ENCODE assay signal across 7 mouse cellular contexts in the genomic region with DNA sequence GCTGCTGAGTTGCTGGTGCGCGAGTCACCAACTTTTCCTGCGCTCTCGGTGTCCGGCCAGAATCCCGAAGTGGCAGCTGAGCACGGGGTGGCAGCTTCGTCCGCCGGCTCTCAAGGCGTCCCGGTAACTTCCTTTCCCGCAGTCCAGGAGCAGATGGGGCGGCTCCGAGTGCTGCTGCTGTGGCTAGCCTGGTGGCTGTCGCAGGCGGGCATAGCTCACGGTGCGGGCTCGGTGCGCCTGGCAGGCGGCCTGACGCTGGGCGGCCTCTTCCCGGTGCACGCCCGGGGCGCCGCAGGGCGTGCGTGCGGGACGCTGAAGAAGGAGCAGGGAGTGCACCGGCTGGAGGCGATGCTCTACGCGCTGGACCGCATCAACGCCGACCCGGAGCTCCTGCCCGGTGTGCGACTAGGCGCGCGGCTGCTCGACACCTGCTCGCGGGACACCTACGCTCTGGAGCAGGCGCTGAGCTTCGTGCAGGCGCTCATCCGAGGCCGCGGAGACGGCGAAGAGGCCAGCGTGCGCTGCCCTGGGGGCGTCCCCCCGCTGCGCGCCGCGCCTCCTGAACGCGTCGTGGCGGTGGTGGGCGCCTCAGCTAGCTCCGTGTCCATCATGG. TPM values are rescaled to one million over a fixed set of nuclear protein-coding genes. Genes with fewer than 3 reads are reported as not detected.
DNase-seq lines count a peak whose midpoint lies in the region; ATAC-seq and TF ChIP-seq lines count a peak whose summit lies in the region.

No protein-coding gene starts in this region.

- peak overlapping the region; percentile 72 for H3K4me2 ChIP-seq in heart, postnatal 0 days (ENCODE audit: low read depth, low read length)
- peak overlapping the region; percentile 91 for H3K4me2 ChIP-seq in limb, embryonic 15.5 days

- intact Hi-C loops in left cerebral cortex, postnatal 14 days (cut with DNase I), result no loop called here

- H3K9me3 ChIP-seq in heart, postnatal 0 days (replicated peaks; ENCODE audit: control insufficient read depth, low read length), result 0 out of 2 replicates have a peak, but pooled peaks cover 4% of the 10 kb centered on the region
- no peaks in the 10 kb centered on the region for H3K9me3 ChIP-seq in limb, embryonic 15.5 days

- under 1% methylated on average over 66 of the region's 72 CpGs for WGBS in heart, postnatal 0 days
- WGBS in limb, embryonic 15.5 days, result under 1% methylated on average over 70 of the region's 72 CpGs

- no peak for TF ChIP-seq CTCF in heart, postnatal 0 days (IDR thresholded peaks at IDR 0.05; ENCODE audit: low read depth)

- no peak overlapping the region for H3K27ac ChIP-seq in heart, postnatal 0 days (ENCODE audit: low read depth)
- H3K27ac ChIP-seq in limb, embryonic 15.5 days, result no peak overlapping the region

- no peak for TF ChIP-seq EP300 in heart, postnatal 0 days (IDR thresholded peaks at IDR 0.05; ENCODE audit: low read depth)

- 0 out of 2 replicates have a peak, but pooled peaks have one; percentile 24 for ATAC-seq in common myeloid progenitor, adult 5-6 weeks (replicated peaks; ENCODE audit: low read depth, poor library complexity, severe bottlenecking)
- no peak for ATAC-seq in heart, postnatal 0 days (ENCODE audit: insufficient read depth, low read depth)
- no peak for ATAC-seq in limb, embryonic 15.5 days (ENCODE audit: insufficient number of reproducible peaks, low FRiP score, low TSS enrichment, low read depth)

- peak overlapping the region; percentile 46 for H3K4me3 ChIP-seq in heart, postnatal 0 days (ENCODE audit: low read depth, low read length)
- peak overlapping the region; percentile 44 for H3K4me3 ChIP-seq in limb, embryonic 15.5 days

- no peak overlapping the region for H3K9ac ChIP-seq in heart, postnatal 0 days (replicated peaks; ENCODE audit: low read depth, low read length)
- no peak overlapping the region for H3K9ac ChIP-seq in limb, embryonic 15.5 days

- peak; percentile 14 for DNase-seq in ovary, postnatal 36 days (ENCODE audit: low spot score)
- no peak for DNase-seq in ovary, postnatal 14 days (ENCODE audit: low spot score)
- no peak for DNase-seq in heart, postnatal 0 days (ENCODE audit: low spot score)
- peak; percentile 16 for DNase-seq in right cerebral cortex, postnatal 25 days
- DNase-seq in left cerebral cortex, postnatal 14 days (ENCODE audit: low spot score in 2 of 2), result no peak

- peaks cover 55% of the 10 kb centered on the region for H3K27me3 ChIP-seq in heart, postnatal 0 days (ENCODE audit: control insufficient read depth, insufficient read depth, low read length)
- H3K27me3 ChIP-seq in limb, embryonic 15.5 days, result peaks cover 56% of the 10 kb centered on the region

- H3K4me1 ChIP-seq in heart, postnatal 0 days (ENCODE audit: control insufficient read depth, insufficient read depth), result peaks cover 6% of the 10 kb centered on the region
- H3K4me1 ChIP-seq in limb, embryonic 15.5 days, result peaks cover 19% of the 10 kb centered on the region

- no peaks in the 10 kb centered on the region for H3K36me3 ChIP-seq in heart, postnatal 0 days (replicated peaks; ENCODE audit: control insufficient read depth, insufficient read depth, low read length)
- no peaks in the 10 kb centered on the region for H3K36me3 ChIP-seq in limb, embryonic 15.5 days

RNA-seq across cellular contexts. Expression of a gene that starts 0.6 kb away (rescaled TPM):
- not detected in 2 replicates for total RNA-seq in common myeloid progenitor, adult 5-6 weeks (2017)
- not detected in 2 replicates for total RNA-seq in heart, postnatal 0 days (2014; rRNA removed; ENCODE audit: low replicate concordance)
- polyA plus RNA-seq in heart, postnatal 0 days (2015; fragmentation: Nextera tagmentation; extraction: Ambion mirVana), result not detected in 2 replicates
- 0.32 and 0.62 TPM in 2 replicates for polyA plus RNA-seq in limb, embryonic 15.5 days (2015; fragmentation: Nextera tagmentation; extraction: Ambion mirVana)
- not detected for total RNA-seq in left cerebral cortex, postnatal 14 days (2021)

RNA-seq across cellular contexts. Expression of a gene that starts 9.7 kb away (rescaled TPM):
- total RNA-seq in common myeloid progenitor, adult 5-6 weeks (2017), result 0.41 and 1.8 TPM in 2 replicates
- total RNA-seq in heart, postnatal 0 days (2014; rRNA removed; ENCODE audit: low replicate concordance), result 0.38 TPM in 1 of 2 replicates, not detected in the other
- 0.66 and 0.72 TPM in 2 replicates for polyA plus RNA-seq in heart, postnatal 0 days (2015; fragmentation: Nextera tagmentation; extraction: Ambion mirVana)
- 0.71 and 0.77 TPM in 2 replicates for polyA plus RNA-seq in limb, embryonic 15.5 days (2015; fragmentation: Nextera tagmentation; extraction: Ambion mirVana)
- total RNA-seq in left cerebral cortex, postnatal 14 days (2021), result 1 to 10 TPM; 3.2 to 3.5 TPM

RNA-seq across cellular contexts. Expression of a gene that starts 23.6 kb away (rescaled TPM):
- total RNA-seq in common myeloid progenitor, adult 5-6 weeks (2017), result 1.9 and 2.3 TPM in 2 replicates
- total RNA-seq in heart, postnatal 0 days (2014; rRNA removed; ENCODE audit: low replicate concordance), result 4.4 and 6.0 TPM in 2 replicates
- polyA plus RNA-seq in heart, postnatal 0 days (2015; fragmentation: Nextera tagmentation; extraction: Ambion mirVana), result 3.6 TPM in 2 replicates
- 43.6 and 51.0 TPM in 2 replicates for polyA plus RNA-seq in limb, embryonic 15.5 days (2015; fragmentation: Nextera tagmentation; extraction: Ambion mirVana)
- 10 to 100 TPM; 50.3 to 55.3 TPM for total RNA-seq in left cerebral cortex, postnatal 14 days (2021)

RNA-seq across cellular contexts. Expression of a gene that starts 36.4 kb away (rescaled TPM):
- total RNA-seq in common myeloid progenitor, adult 5-6 weeks (2017), result not detected in 2 replicates
- not detected in 2 replicates for total RNA-seq in heart, postnatal 0 days (2014; rRNA removed; ENCODE audit: low replicate concordance)
- polyA plus RNA-seq in heart, postnatal 0 days (2015; fragmentation: Nextera tagmentation; extraction: Ambion mirVana), result 1.7 and 2.0 TPM in 2 replicates
- 8.2 and 8.5 TPM in 2 replicates for polyA plus RNA-seq in limb, embryonic 15.5 days (2015; fragmentation: Nextera tagmentation; extraction: Ambion mirVana)
- 1 to 10 TPM; 5.9 to 6.7 TPM for total RNA-seq in left cerebral cortex, postnatal 14 days (2021)

Comparison
In these comparisons a context has a peak if more than half of its experiments do, and no peak if none do; other contexts are left out.
1. DNase-seq: peak in ovary, postnatal 36 days (single experiment) and right cerebral cortex, postnatal 25 days (single experiment); none in ovary, postnatal 14 days (single experiment), heart, postnatal 0 days (single experiment) and left cerebral cortex, postnatal 14 days (0 of 2).